Mouse (Mus musculus): ENCODE results near the gene AW551984. TPM values are rescaled to one million over a fixed set of nuclear protein-coding genes. Genes with fewer than 3 reads are reported as not detected.

Gene AW551984
- polyA plus RNA-seq, 1 experiment from 2014 or later, result 15.9 TPM

GRCm38 (mm10) chr9:39610355-39610754 lies 6.2 kb upstream of the AW551984 start, which contains the start of gene Olfr148:
Gene Olfr148, plus strand, starts transcription at chr9:39610655.
- no peak within 1 kb of the TSS for H3K27ac ChIP-seq (ENCODE audit: low read depth, low read length)
- no peaks in the 10 kb centered on the region for H3K9me3 ChIP-seq (ENCODE audit: control insufficient read depth, low read length)
- no peaks in the 10 kb centered on the region for H3K27me3 ChIP-seq (ENCODE audit: control insufficient read depth, insufficient read depth, low read length)
- H3K4me1 ChIP-seq (replicated peaks; ENCODE audit: control insufficient read depth, insufficient read depth, low read length), result no peaks in the 10 kb centered on the region
- no peak within 1 kb of the TSS for H3K4me2 ChIP-seq (replicated peaks; ENCODE audit: low read depth, low read length)
- no peak for DNase-seq (ENCODE audit: low spot score)
- H3K4me3 ChIP-seq (ENCODE audit: low read depth, low read length), result no peak within 1 kb of the TSS
- no peak within 1 kb of the TSS for H3K9ac ChIP-seq (ENCODE audit: low read depth, low read length)
- 68% methylated on average over 3 of the region's 3 CpGs for WGBS
- no peak for ATAC-seq (ENCODE audit: low FRiP score)
- H3K36me3 ChIP-seq (ENCODE audit: control insufficient read depth, insufficient read depth, low read length), result no peaks in the 10 kb centered on the region

GRCm38 (mm10) chr9:39608497-39608896 lies 4.3 kb upstream of the AW551984 start:
- H3K36me3 ChIP-seq (ENCODE audit: control insufficient read depth, insufficient read depth, low read length), result no peaks in the 10 kb centered on the region
- no peak for ATAC-seq (ENCODE audit: low FRiP score)
- H3K27me3 ChIP-seq (ENCODE audit: control insufficient read depth, insufficient read depth, low read length), result no peaks in the 10 kb centered on the region

GRCm38 (mm10) chr9:39603333-39603845 lies 814 bp downstream of the AW551984 start:
- DNase-seq (ENCODE audit: low spot score) (peak; percentile 47), ATAC-seq (ENCODE audit: low FRiP score) (peak; percentile 71; the same call in 1 of the 2 replicates)
- Histone ChIP-seq H3K27me3 (ENCODE audit: control insufficient read depth, insufficient read depth, low read length) (no peaks in the 10 kb centered on the region), H3K36me3 (ENCODE audit: control insufficient read depth, insufficient read depth, low read length) (no peaks in the 10 kb centered on the region), H3K4me1 (replicated peaks; ENCODE audit: control insufficient read depth, insufficient read depth, low read length) (no peaks in the 10 kb centered on the region), H3K27ac (ENCODE audit: low read depth, low read length) (no peak overlapping the region), H3K4me2 (replicated peaks; ENCODE audit: low read depth, low read length) (peak overlapping the region; percentile 56), H3K4me3 (ENCODE audit: low read depth, low read length) (peak overlapping the region; percentile 35), H3K9me3 (ENCODE audit: control insufficient read depth, low read length) (no peaks in the 10 kb centered on the region), H3K9ac (ENCODE audit: low read depth, low read length) (peak overlapping the region; percentile 23; the same call in 1 of the 2 replicates)
- WGBS, result under 1% methylated on average over 9 of the region's 9 CpGs

More at GRCm38 (mm10) chr9:39608497-39608896, 4.3 kb upstream of the AW551984 start:
- H3K4me3 ChIP-seq (ENCODE audit: low read depth, low read length), result no peak overlapping the region
- no peaks in the 10 kb centered on the region for H3K4me1 ChIP-seq (replicated peaks; ENCODE audit: control insufficient read depth, insufficient read depth, low read length)
- H3K4me2 ChIP-seq (replicated peaks; ENCODE audit: low read depth, low read length), result no peak overlapping the region
- DNase-seq (ENCODE audit: low spot score), result no peak
- H3K27ac ChIP-seq (ENCODE audit: low read depth, low read length), result no peak overlapping the region
- no peak overlapping the region for H3K9ac ChIP-seq (ENCODE audit: low read depth, low read length)
- no peaks in the 10 kb centered on the region for H3K9me3 ChIP-seq (ENCODE audit: control insufficient read depth, low read length)

GRCm38 (mm10) chr9:39602536-39603332 lies 1.5 kb downstream of the AW551984 start:
- no peak overlapping the region for H3K27ac ChIP-seq (ENCODE audit: low read depth, low read length)
- WGBS, result 2% methylated on average over 19 of the region's 19 CpGs

GRCm38 (mm10) chr9:39577050-39577449 lies 27.2 kb downstream of the AW551984 start:
- Histone ChIP-seq H3K27me3 (ENCODE audit: control insufficient read depth, insufficient read depth, low read length) (no peaks in the 10 kb centered on the region), H3K4me3 (ENCODE audit: low read depth, low read length) (no peak overlapping the region), H3K4me1 (replicated peaks; ENCODE audit: control insufficient read depth, insufficient read depth, low read length) (no peaks in the 10 kb centered on the region), H3K9me3 (ENCODE audit: control insufficient read depth, low read length) (no peaks in the 10 kb centered on the region), H3K4me2 (replicated peaks; ENCODE audit: low read depth, low read length) (no peak overlapping the region), H3K9ac (ENCODE audit: low read depth, low read length) (no peak overlapping the region), H3K36me3 (ENCODE audit: control insufficient read depth, insufficient read depth, low read length) (no peaks in the 10 kb centered on the region), H3K27ac (ENCODE audit: low read depth, low read length) (no peak overlapping the region)
- ATAC-seq (ENCODE audit: low FRiP score) (no peak), DNase-seq (ENCODE audit: low spot score) (no peak)
- WGBS, result 90% methylated on average over 5 of the region's 5 CpGs

More at GRCm38 (mm10) chr9:39602536-39603332, 1.5 kb downstream of the AW551984 start:
- DNase-seq (ENCODE audit: low spot score) (peak; percentile 61), ATAC-seq (ENCODE audit: low FRiP score) (peak; percentile 87)
- Histone ChIP-seq H3K36me3 (ENCODE audit: control insufficient read depth, insufficient read depth, low read length) (no peaks in the 10 kb centered on the region), H3K4me1 (replicated peaks; ENCODE audit: control insufficient read depth, insufficient read depth, low read length) (no peaks in the 10 kb centered on the region), H3K4me3 (ENCODE audit: low read depth, low read length) (peak overlapping the region; percentile 35), H3K27me3 (ENCODE audit: control insufficient read depth, insufficient read depth, low read length) (no peaks in the 10 kb centered on the region), H3K9ac (ENCODE audit: low read depth, low read length) (peak overlapping the region; percentile 23; the same call in 1 of the 2 replicates), H3K9me3 (ENCODE audit: control insufficient read depth, low read length) (no peaks in the 10 kb centered on the region), H3K4me2 (replicated peaks; ENCODE audit: low read depth, low read length) (peak overlapping the region; percentile 56)

GRCm38 (mm10) chr9:39575469-39575868 lies 28.7 kb downstream of the AW551984 start, which contains the start of gene Olfr959:
Gene Olfr959, minus strand, starts transcription at chr9:39575569.
- no peak for DNase-seq (ENCODE audit: low spot score)
- Histone ChIP-seq H3K4me1 (replicated peaks; ENCODE audit: control insufficient read depth, insufficient read depth, low read length) (no peaks in the 10 kb centered on the region), H3K9ac (ENCODE audit: low read depth, low read length) (no peak within 1 kb of the TSS), H3K9me3 (ENCODE audit: control insufficient read depth, low read length) (no peaks in the 10 kb centered on the region), H3K36me3 (ENCODE audit: control insufficient read depth, insufficient read depth, low read length) (no peaks in the 10 kb centered on the region), H3K27ac (ENCODE audit: low read depth, low read length) (no peak within 1 kb of the TSS), H3K4me2 (replicated peaks; ENCODE audit: low read depth, low read length) (no peak within 1 kb of the TSS), H3K4me3 (ENCODE audit: low read depth, low read length) (no peak within 1 kb of the TSS), H3K27me3 (ENCODE audit: control insufficient read depth, insufficient read depth, low read length) (no peaks in the 10 kb centered on the region)
- WGBS, result 77% methylated on average over 3 of the region's 3 CpGs
- no peak for ATAC-seq (ENCODE audit: low FRiP score)

- no peaks in the 10 kb centered on the region for H3K9me3 ChIP-seq (ENCODE audit: control insufficient read depth, low read length)
- no peak overlapping the region for H3K27ac ChIP-seq (ENCODE audit: low read depth, low read length)
- DNase-seq (ENCODE audit: low spot score), result no peak
- ATAC-seq (ENCODE audit: low FRiP score), result peak; percentile 8; the same call in 1 of the 2 replicates
- no peaks in the 10 kb centered on the region for H3K36me3 ChIP-seq (ENCODE audit: control insufficient read depth, insufficient read depth, low read length)
- no peaks in the 10 kb centered on the region for H3K4me1 ChIP-seq (replicated peaks; ENCODE audit: control insufficient read depth, insufficient read depth, low read length)
- no peak overlapping the region for H3K9ac ChIP-seq (ENCODE audit: low read depth, low read length)
- no peaks in the 10 kb centered on the region for H3K27me3 ChIP-seq (ENCODE audit: control insufficient read depth, insufficient read depth, low read length)
- H3K4me3 ChIP-seq (ENCODE audit: low read depth, low read length), result no peak overlapping the region
- no peak overlapping the region for H3K4me2 ChIP-seq (replicated peaks; ENCODE audit: low read depth, low read length)
Observed at GRCm38 (mm10) chr9:39558349-39558647, 45.9 kb downstream of the AW551984 start.

- ATAC-seq (ENCODE audit: low FRiP score), result peak; percentile 90
- 0 out of 2 replicates have a peak overlapping the region, but pooled peaks have one; percentile 24 for H3K27ac ChIP-seq (ENCODE audit: low read depth, low read length)
Observed at GRCm38 (mm10) chr9:39557529-39558348, 46.5 kb downstream of the AW551984 start.

More at GRCm38 (mm10) chr9:39557529-39558348, 46.5 kb downstream of the AW551984 start:
- H3K27me3 ChIP-seq (ENCODE audit: control insufficient read depth, insufficient read depth, low read length), result no peaks in the 10 kb centered on the region
- H3K9ac ChIP-seq (ENCODE audit: low read depth, low read length), result no peak overlapping the region
- no peaks in the 10 kb centered on the region for H3K4me1 ChIP-seq (replicated peaks; ENCODE audit: control insufficient read depth, insufficient read depth, low read length)
- 47% methylated on average over 3 of the region's 3 CpGs for WGBS
- no peak overlapping the region for H3K4me2 ChIP-seq (replicated peaks; ENCODE audit: low read depth, low read length)
- DNase-seq (ENCODE audit: low spot score), result peak; percentile 38
- no peaks in the 10 kb centered on the region for H3K36me3 ChIP-seq (ENCODE audit: control insufficient read depth, insufficient read depth, low read length)
- no peaks in the 10 kb centered on the region for H3K9me3 ChIP-seq (ENCODE audit: control insufficient read depth, low read length)
- no peak overlapping the region for H3K4me3 ChIP-seq (ENCODE audit: low read depth, low read length)
